Mouse (Mus musculus) left cerebral cortex, adult 11 months (tissue): ENCODE measurements at regions not wholly inside any gene's neighbourhood (a gene's known extent, or its start where the extent isn't known, plus 50 kb on each side); places are given as distances from the start of the nearest gene placed in this dataset.

Experiments used
- DNase-seq: peaks from one replicate; pipeline ENCODE4 v3.0.0; 2022; ENCODE audit warnings: low spot score

GRCm38 (mm10) chr5:33548800-33549199 lies 80.6 kb downstream of the Fam53a start:
- DNase-seq, result no peak

GRCm38 (mm10) chr5:33543372-33543771 lies 86.1 kb downstream of the Fam53a start:
- DNase-seq, result no peak

- DNase-seq, result no peak
Measured at GRCm38 (mm10) chr5:33542643-33543042, 86.8 kb downstream of the Fam53a start.

GRCm38 (mm10) chr5:33542000-33542554 lies 87.4 kb downstream of the Fam53a start:
- DNase-seq, result no peak

GRCm38 (mm10) chr5:33540259-33540658 lies 89.2 kb downstream of the Fam53a start:
- no peak for DNase-seq

- DNase-seq, result no peak
Measured at GRCm38 (mm10) chr5:33537429-33537828, 92.0 kb downstream of the Fam53a start.

- DNase-seq, result no peak
Measured at GRCm38 (mm10) chr5:33537017-33537416, 92.4 kb downstream of the Fam53a start.

- DNase-seq, result no peak
Measured at GRCm38 (mm10) chr5:33536261-33536660, 93.2 kb downstream of the Fam53a start.

- DNase-seq, result no peak
Measured at GRCm38 (mm10) chr5:33535145-33536010, 94.1 kb downstream of the Fam53a start.

- no peak for DNase-seq
Measured at GRCm38 (mm10) chr5:33534345-33534744, 95.1 kb downstream of the Fam53a start.

- DNase-seq, result no peak
Measured at GRCm38 (mm10) chr5:33533185-33533584, 96.2 kb downstream of the Fam53a start.

- DNase-seq, result no peak
Measured at GRCm38 (mm10) chr5:33531263-33531662, 97.5 kb upstream of the Nkx1-1 start.

GRCm38 (mm10) chr5:33529771-33530170 lies 96.0 kb upstream of the Nkx1-1 start:
- no peak for DNase-seq

GRCm38 (mm10) chr5:33528971-33529670 lies 95.3 kb upstream of the Nkx1-1 start:
- no peak for DNase-seq

- no peak for DNase-seq
Measured at GRCm38 (mm10) chr5:33527750-33528149, 94.0 kb upstream of the Nkx1-1 start.

GRCm38 (mm10) chr5:33527316-33527715 lies 93.5 kb upstream of the Nkx1-1 start:
- no peak for DNase-seq

- no peak for DNase-seq
Measured at GRCm38 (mm10) chr5:33521951-33522742, 88.4 kb upstream of the Nkx1-1 start.

GRCm38 (mm10) chr5:33520856-33521255 lies 87.1 kb upstream of the Nkx1-1 start:
- DNase-seq, result no peak

GRCm38 (mm10) chr5:33519394-33519793 lies 85.6 kb upstream of the Nkx1-1 start:
- no peak for DNase-seq

GRCm38 (mm10) chr5:33518860-33519259 lies 85.1 kb upstream of the Nkx1-1 start:
- no peak for DNase-seq

GRCm38 (mm10) chr5:33517625-33518024 lies 83.8 kb upstream of the Nkx1-1 start:
- no peak for DNase-seq

- DNase-seq, result no peak
Measured at GRCm38 (mm10) chr5:33516211-33516610, 82.4 kb upstream of the Nkx1-1 start.
